Mouse (Mus musculus) limb, embryonic 10.5 days (tissue): ENCODE results near the gene Olfr697. TPM values are rescaled to one million over a fixed set of nuclear protein-coding genes. Genes with fewer than 3 reads are reported as not detected.

Experiments used
- DNase-seq: peaks from one replicate; pipeline ENCODE4 v3.0.0-alpha.2; 2017; ENCODE audit warnings: low spot score
- H3K27ac ChIP-seq: fragments of 300-500 bp; sonication (generic); 2 replicates; pipeline ENCODE4 v1.5.1; 2016; ENCODE audit warnings: mild to moderate bottlenecking
- H3K27me3 ChIP-seq: fragments of 300-500 bp; sonication (generic); 2 replicates; pipeline ENCODE4 v1.6.1; 2016; ENCODE audit warnings: low read depth, mild to moderate bottlenecking; ENCODE audit not compliant: poor library complexity, severe bottlenecking
- H3K36me3 ChIP-seq: fragments of 300-500 bp; sonication (generic); 2 replicates; pipeline ENCODE4 v1.6.1; 2016; ENCODE audit warnings: mild to moderate bottlenecking, moderate library complexity
- H3K4me1 ChIP-seq: fragments of 300-500 bp; sonication (generic); 2 replicates; pipeline ENCODE4 v1.6.1; 2016
- H3K4me3 ChIP-seq: fragments of 300-500 bp; sonication (generic); 2 replicates; pipeline ENCODE4 v1.5.1; 2016; ENCODE audit warnings: mild to moderate bottlenecking, moderate library complexity
- H3K9me3 ChIP-seq: fragments of 300-500 bp; sonication (generic); replicated peaks from 2 replicates; pipeline ENCODE4 v1.6.1; 2016; ENCODE audit warnings: mild to moderate bottlenecking
- WGBS: fragments of 180-500 bp; shearing (Covaris S2); methylation state at CpG from one replicate; pipeline ENCODE4 v1.1.7; 2016; 5-methylcytosine and 5-hydroxymethylcytosine counted together
- polyA plus RNA-seq: library from polyadenylated mRNA; unstranded; fragments of >200 nt; fragmentation: Nextera tagmentation; extraction: Ambion mirVana; gene quantifications from 2 replicates; pipeline ENCODE4 v1.2.1, GENCODE M21; 2016

The Olfr697 gene
- polyA plus RNA-seq, 1 experiment from 2014 or later = not detected

DNA sequence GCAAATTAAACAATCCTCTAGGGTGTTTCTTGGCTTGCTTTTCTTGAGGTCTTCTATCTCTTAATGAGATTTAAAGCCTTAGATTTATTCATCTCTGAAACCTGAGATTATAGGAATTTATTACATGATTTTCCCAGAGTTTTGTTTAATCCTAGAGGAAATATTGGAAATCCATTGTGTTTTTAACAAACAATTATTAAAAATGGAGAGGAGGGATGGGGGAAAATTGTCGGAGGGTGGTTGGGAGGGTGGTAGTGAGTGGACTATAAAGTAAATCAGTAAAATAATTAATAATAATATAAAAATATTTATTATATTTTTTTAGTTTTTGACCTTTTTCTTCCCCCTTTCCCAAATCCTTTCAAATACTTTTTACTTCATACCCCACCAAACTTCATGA lies 50.5 kb downstream of the Olfr697 start, which contains the start of gene Olfr694:
Gene Olfr694, minus strand, starts transcription at position 101 of the 400 bp plus-strand sequence.
- 97% methylated on average over 1 of the region's 1 CpGs for WGBS
- H3K9me3 ChIP-seq = no peaks in the 10 kb centered on the region
- H3K27me3 ChIP-seq = no peaks in the 10 kb centered on the region
- no peaks in the 10 kb centered on the region for H3K4me1 ChIP-seq
- H3K36me3 ChIP-seq = no peaks in the 10 kb centered on the region
- no peak within 1 kb of the TSS for H3K27ac ChIP-seq
- H3K4me3 ChIP-seq = no peak within 1 kb of the TSS
- no peak for DNase-seq

Other genes starting within 250 kb of the Olfr697 start
- gene Olfr693, start 61.9 kb downstream of the Olfr697 start, polyA plus RNA-seq = not detected in 2 replicates
- not detected in 2 replicates for gene Olfr694, start 50.6 kb downstream of the Olfr697 start, polyA plus RNA-seq
- gene Olfr695, start 26.0 kb downstream of the Olfr697 start, polyA plus RNA-seq = not detected in 2 replicates
- not detected in 2 replicates for gene Olfr698, start 13.0 kb upstream of the Olfr697 start, polyA plus RNA-seq
- gene Olfr699, start 50.8 kb upstream of the Olfr697 start, polyA plus RNA-seq = not detected in 2 replicates
- not detected in 2 replicates for gene Olfr700, start 66.4 kb upstream of the Olfr697 start, polyA plus RNA-seq
- gene Olfr701, start 71.7 kb upstream of the Olfr697 start, polyA plus RNA-seq = not detected in 2 replicates
- gene Olfr702, start 91.5 kb upstream of the Olfr697 start, polyA plus RNA-seq = not detected in 2 replicates
- gene Olfr703, start 100.9 kb upstream of the Olfr697 start, polyA plus RNA-seq = not detected in 2 replicates
- not detected in 2 replicates for gene Olfr704, start 120.7 kb upstream of the Olfr697 start, polyA plus RNA-seq
- not detected in 2 replicates for gene Olfr705, start 134.4 kb upstream of the Olfr697 start, polyA plus RNA-seq
- not detected in 2 replicates for gene Olfr706, start 145.7 kb upstream of the Olfr697 start, polyA plus RNA-seq
- gene Olfr707, start 158.8 kb upstream of the Olfr697 start, polyA plus RNA-seq = not detected in 2 replicates
- gene Olfr1532-ps1, start 165.6 kb upstream of the Olfr697 start, polyA plus RNA-seq = not detected in 2 replicates
- gene Olfr709-ps1, start 189.8 kb upstream of the Olfr697 start, polyA plus RNA-seq = not detected in 2 replicates
- not detected in 2 replicates for gene Olfr710, start 205.9 kb upstream of the Olfr697 start, polyA plus RNA-seq
- not detected in 2 replicates for gene Olfr6, start 221.5 kb upstream of the Olfr697 start, polyA plus RNA-seq
- gene Olfr711, start 233.0 kb upstream of the Olfr697 start, polyA plus RNA-seq = not detected in 2 replicates